ENCODE assay signal across 8 mouse cellular contexts in genomic region chr9:20641501-20641900, GRCm38 (mm10). TPM values are rescaled to one million over a fixed set of nuclear protein-coding genes. Genes with fewer than 3 reads are reported as not detected.
DNase-seq lines count a peak whose midpoint lies in the region; ATAC-seq and TF ChIP-seq lines count a peak whose summit lies in the region.

No protein-coding gene starts in this region.

- WGBS in heart, postnatal 0 days: 3% methylated on average over 6 of the region's 6 CpGs
- WGBS in midbrain, embryonic 10.5 days: 37% methylated on average over 6 of the region's 6 CpGs

- no peaks in the 10 kb centered on the region for H3K9me3 ChIP-seq in erythroblast, embryonic 14.5 days (ENCODE audit: control insufficient read depth, low read length)
- H3K9me3 ChIP-seq in heart, postnatal 0 days (replicated peaks; ENCODE audit: control insufficient read depth, low read length): no peaks in the 10 kb centered on the region
- H3K9me3 ChIP-seq in midbrain, embryonic 10.5 days (replicated peaks): no peaks in the 10 kb centered on the region

- TF ChIP-seq EP300 in heart, postnatal 0 days (IDR thresholded peaks at IDR 0.05; ENCODE audit: low read depth): no peak

- H3K4me1 ChIP-seq in erythroblast, embryonic 14.5 days (ENCODE audit: control insufficient read depth): peaks cover 50% of the 10 kb centered on the region
- peaks cover 19% of the 10 kb centered on the region for H3K4me1 ChIP-seq in heart, postnatal 0 days (ENCODE audit: control insufficient read depth, insufficient read depth)
- peaks cover 36% of the 10 kb centered on the region for H3K4me1 ChIP-seq in midbrain, embryonic 10.5 days

- peak; percentile 36 for DNase-seq in 416B (ENCODE audit: low read depth)
- DNase-seq in heart, postnatal 0 days (ENCODE audit: low spot score): no peak
- DNase-seq in midbrain, embryonic 10.5 days (ENCODE audit: low spot score): no peak
- DNase-seq in urinary bladder, postnatal 36 days (ENCODE audit: low spot score in 2 of 2): no peak
- DNase-seq in adrenal gland, adult 8-10 months: no peak
- DNase-seq in left cerebral cortex, adult 18-20 months (ENCODE audit: low spot score in 2 of 2): no peak

- H3K27ac ChIP-seq in heart, postnatal 0 days (ENCODE audit: low read depth): peak overlapping the region; percentile 95
- peak overlapping the region; percentile 93 for H3K27ac ChIP-seq in midbrain, embryonic 10.5 days (replicated peaks)

- no peak for ATAC-seq in erythroblast, adult 5-6 weeks (replicated peaks; ENCODE audit: low FRiP score, poor library complexity, severe bottlenecking)
- no peak for ATAC-seq in heart, postnatal 0 days (ENCODE audit: insufficient read depth, low read depth)

- no peak for TF ChIP-seq CTCF in heart, postnatal 0 days (IDR thresholded peaks at IDR 0.05; ENCODE audit: low read depth)

- H3K4me3 ChIP-seq in erythroblast, embryonic 14.5 days (replicated peaks): peak overlapping the region; percentile 99
- H3K4me3 ChIP-seq in heart, postnatal 0 days (ENCODE audit: low read depth, low read length): peak overlapping the region; percentile 93
- peak overlapping the region; percentile 85 for H3K4me3 ChIP-seq in midbrain, embryonic 10.5 days

- peak overlapping the region; percentile 80 for H3K4me2 ChIP-seq in heart, postnatal 0 days (ENCODE audit: low read depth, low read length)

- no peaks in the 10 kb centered on the region for H3K27me3 ChIP-seq in erythroblast, embryonic 14.5 days (ENCODE audit: control insufficient read depth)
- H3K27me3 ChIP-seq in heart, postnatal 0 days (ENCODE audit: control insufficient read depth, insufficient read depth, low read length): no peaks in the 10 kb centered on the region
- no peaks in the 10 kb centered on the region for H3K27me3 ChIP-seq in midbrain, embryonic 10.5 days (ENCODE audit: low read depth, poor library complexity, severe bottlenecking)

- H3K36me3 ChIP-seq in erythroblast, embryonic 14.5 days (ENCODE audit: control insufficient read depth): peaks cover 34% of the 10 kb centered on the region
- H3K36me3 ChIP-seq in heart, postnatal 0 days (replicated peaks; ENCODE audit: control insufficient read depth, insufficient read depth, low read length): peaks cover 27% of the 10 kb centered on the region
- H3K36me3 ChIP-seq in midbrain, embryonic 10.5 days: peaks cover 34% of the 10 kb centered on the region

- peak overlapping the region; percentile 95 for H3K9ac ChIP-seq in heart, postnatal 0 days (replicated peaks; ENCODE audit: low read depth, low read length)

RNA-seq across cellular contexts. Expression of gene Ubl5, which starts 1.2 kb away (rescaled TPM):
- polyA plus RNA-seq in erythroblast, embryonic 14.5 days (2012): 2.7 and 3.2 TPM in 2 replicates
- total RNA-seq in erythroblast, adult 5-6 weeks (2015; ENCODE audit: low replicate concordance): 139 and 174 TPM in 2 replicates
- 32.8 and 53.8 TPM in 2 replicates for total RNA-seq in erythroblast, adult 5-6 weeks (2017; ENCODE audit: low replicate concordance)
- 223 and 238 TPM in 2 replicates for total RNA-seq in heart, postnatal 0 days (2014; rRNA removed; ENCODE audit: low replicate concordance)
- 389 and 407 TPM in 2 replicates for polyA plus RNA-seq in heart, postnatal 0 days (2015; fragmentation: Nextera tagmentation; extraction: Ambion mirVana)
- 381 and 400 TPM in 2 replicates for polyA plus RNA-seq in midbrain, embryonic 10.5 days (2016; fragmentation: Nextera tagmentation; extraction: Ambion mirVana)
- 100 to 1,000 TPM; 273 to 388 (median 339) TPM for total RNA-seq in adrenal gland, adult 8-10 months (2022)
- total RNA-seq in left cerebral cortex, adult 18-20 months (2021): 100 to 1,000 TPM; 310 to 319 TPM

RNA-seq across cellular contexts. Expression of gene Fbxl12, which starts 3.1 kb away (rescaled TPM):
- 0.38 and 0.83 TPM in 2 replicates for polyA plus RNA-seq in erythroblast, embryonic 14.5 days (2012)
- total RNA-seq in erythroblast, adult 5-6 weeks (2015; ENCODE audit: low replicate concordance): 7.5 and 18.8 TPM in 2 replicates
- 2.3 and 3.2 TPM in 2 replicates for total RNA-seq in erythroblast, adult 5-6 weeks (2017; ENCODE audit: low replicate concordance)
- 15.6 and 20.8 TPM in 2 replicates for total RNA-seq in heart, postnatal 0 days (2014; rRNA removed; ENCODE audit: low replicate concordance)
- 12.7 and 13.0 TPM in 2 replicates for polyA plus RNA-seq in heart, postnatal 0 days (2015; fragmentation: Nextera tagmentation; extraction: Ambion mirVana)
- 20.4 and 21.2 TPM in 2 replicates for polyA plus RNA-seq in midbrain, embryonic 10.5 days (2016; fragmentation: Nextera tagmentation; extraction: Ambion mirVana)
- total RNA-seq in adrenal gland, adult 8-10 months (2022): 10 to 100 TPM; 18.1 to 39.2 (median 25.6) TPM
- total RNA-seq in left cerebral cortex, adult 18-20 months (2021): 10 to 100 TPM; 21.9 to 22.6 TPM

RNA-seq across cellular contexts. Expression of gene Pin1, which starts 10.4 kb away (rescaled TPM):
- 2.3 and 2.4 TPM in 2 replicates for polyA plus RNA-seq in erythroblast, embryonic 14.5 days (2012)
- total RNA-seq in erythroblast, adult 5-6 weeks (2015; ENCODE audit: low replicate concordance): 4.2 and 4.6 TPM in 2 replicates
- total RNA-seq in erythroblast, adult 5-6 weeks (2017; ENCODE audit: low replicate concordance): 2.1 and 3.8 TPM in 2 replicates
- 26.9 and 30.7 TPM in 2 replicates for total RNA-seq in heart, postnatal 0 days (2014; rRNA removed; ENCODE audit: low replicate concordance)
- polyA plus RNA-seq in heart, postnatal 0 days (2015; fragmentation: Nextera tagmentation; extraction: Ambion mirVana): 40.2 and 40.7 TPM in 2 replicates
- 84.0 and 91.4 TPM in 2 replicates for polyA plus RNA-seq in midbrain, embryonic 10.5 days (2016; fragmentation: Nextera tagmentation; extraction: Ambion mirVana)
- total RNA-seq in adrenal gland, adult 8-10 months (2022): 10 to 100 TPM; 29.0 to 30.9 (median 30.3) TPM
- total RNA-seq in left cerebral cortex, adult 18-20 months (2021): 10 to 100 TPM; 40.4 to 42.3 TPM
